Mouse (Mus musculus) G1E (cell line): ENCODE data around the gene Ubap2l. TPM values are rescaled to one million over a fixed set of nuclear protein-coding genes. Genes with fewer than 3 reads are reported as not detected.

ENCODE experiments used
- ATAC-seq: 2 replicates; pipeline ENCODE4 v1.8.0; 2016; ENCODE audit warnings: mild to moderate bottlenecking; ENCODE audit not compliant: insufficient number of reproducible peaks, poor library complexity, low FRiP score, severe bottlenecking; ENCODE audit errors: extremely low read depth
- DNase-seq: peaks from one replicate; pipeline ENCODE4 v3.0.0; 2012; ENCODE audit warnings: low spot score
- H3K27me3 ChIP-seq: 2 replicates; pipeline ENCODE4 v1.6.1; 2012; ENCODE audit warnings: mild to moderate bottlenecking, low read length, inconsistent platforms; ENCODE audit not compliant: insufficient read depth
- H3K36me3 ChIP-seq: replicated peaks from 2 replicates; pipeline ENCODE3; 2012; ENCODE audit warnings: mild to moderate bottlenecking, inconsistent platforms
- H3K4me1 ChIP-seq: 2 replicates; pipeline ENCODE4 v1.6.1; 2012; ENCODE audit warnings: low read depth, low read length, inconsistent platforms, mixed read lengths; ENCODE audit not compliant: insufficient read depth
- H3K4me3 ChIP-seq: 2 replicates; pipeline ENCODE4 v1.5.1; 2012; ENCODE audit warnings: low read depth, mild to moderate bottlenecking, inconsistent platforms, low read length, moderate library complexity, mixed read lengths
- H3K9me3 ChIP-seq: replicated peaks from 2 replicates; pipeline ENCODE4 v1.6.1; 2012; ENCODE audit warnings: inconsistent platforms
- CTCF ChIP-seq: IDR thresholded peaks from 2 replicates; pipeline ENCODE4 v1.5.1; 2012; ENCODE audit warnings: low read depth, low read length, inconsistent platforms, mixed read lengths
- GATA1 ChIP-seq: IDR thresholded peaks from 2 replicates; pipeline ENCODE4 v1.6.1; 2012; ENCODE audit warnings: borderline replicate concordance, low read length, inconsistent platforms, mixed read lengths
- GATA2 ChIP-seq: IDR thresholded peaks from 2 replicates; pipeline ENCODE4 v1.6.1; 2012; ENCODE audit warnings: low read depth, low read length, inconsistent platforms, borderline replicate concordance
- POLR2AphosphoS5 ChIP-seq: IDR thresholded peaks from 2 replicates; pipeline ENCODE4 v1.6.1; 2012; ENCODE audit warnings: low read depth, low read length, inconsistent platforms; ENCODE audit not compliant: insufficient replicate concordance
- TAL1 ChIP-seq: conservative IDR thresholded peaks from 2 replicates; pipeline ENCODE4 v1.6.1; 2012; ENCODE audit warnings: low read depth, low read length, inconsistent platforms, mixed read lengths
- polyA plus RNA-seq: library from polyadenylated mRNA; stranded (reverse); fragments of >175 nt; gene quantifications from 2 replicates; pipeline ENCODE4 v1.2.3, GENCODE M21; 2012
- total RNA-seq, 2 experiments: library from RNA; stranded (forward) in 1 of 2; stranded (reverse) in 1 of 2; fragments of 200-1000 nt in 1 of 2; fragments of >200 nt in 1 of 2; fragmentation: Nextera tagmentation in 1 of 2; gene quantifications; 2 replicates each; pipeline ENCODE4 v1.2.3; 2014 to 2017

Gene Ubap2l
- total and polyA plus RNA-seq, 3 experiments: 145 to 353 (median 193) TPM

- peak; percentile 64 for DNase-seq
- Histone ChIP-seq H3K4me1 (peaks cover 76% of the 10 kb centered on the region), H3K27me3 (peaks cover 2% of the 10 kb centered on the region; the same call in 1 of the 2 replicates), H3K36me3 (peaks cover 43% of the 10 kb centered on the region), H3K9me3 (no peaks in the 10 kb centered on the region), H3K4me3 (peak overlapping the region; percentile 58)
- TF ChIP-seq GATA2 (no peak), GATA1 (no peak), CTCF (no peak), POLR2AphosphoS5 (no peak), TAL1 (no peak)
- ATAC-seq: peak; percentile 31; the same call in 1 of the 2 replicates
Observed at GRCm38 (mm10) chr3:90081365-90082240, 29.2 kb upstream of the Ubap2l start.

- TF ChIP-seq POLR2AphosphoS5: no peak
- TF ChIP-seq GATA1: no peak
- TF ChIP-seq TAL1: no peak
- TF ChIP-seq CTCF: no peak
- TF ChIP-seq GATA2: no peak
- no peak for ATAC-seq
- Histone ChIP-seq H3K4me1 (peaks cover 65% of the 10 kb centered on the region), H3K36me3 (peaks cover 32% of the 10 kb centered on the region), H3K4me3 (peak overlapping the region; percentile 93), H3K9me3 (no peaks in the 10 kb centered on the region), H3K27me3 (peaks cover 2% of the 10 kb centered on the region; the same call in 1 of the 2 replicates)
- DNase-seq: no peak
Observed at GRCm38 (mm10) chr3:90080498-90080863, 28.1 kb upstream of the Ubap2l start.

- peaks cover 60% of the 10 kb centered on the region for H3K4me1 ChIP-seq
- H3K9me3 ChIP-seq: no peaks in the 10 kb centered on the region
- H3K4me3 ChIP-seq: peak overlapping the region; percentile 93
- H3K27me3 ChIP-seq: peaks cover 2% of the 10 kb centered on the region; the same call in 1 of the 2 replicates
- peak; percentile 51 for ATAC-seq
- TF ChIP-seq CTCF: no peak
- TF ChIP-seq TAL1: no peak
- TF ChIP-seq GATA1: no peak
- no peak for TF ChIP-seq POLR2AphosphoS5
- peaks cover 27% of the 10 kb centered on the region for H3K36me3 ChIP-seq
- peak; percentile 76 for DNase-seq
Observed at GRCm38 (mm10) chr3:90079763-90080497, 27.5 kb upstream of the Ubap2l start.

- TF ChIP-seq GATA1 (no peak), TAL1 (no peak), GATA2 (no peak), CTCF (no peak), POLR2AphosphoS5 (no peak)
- peak overlapping the region; percentile 93 for H3K4me3 ChIP-seq
- peaks cover 53% of the 10 kb centered on the region for H3K4me1 ChIP-seq
- DNase-seq: peak; percentile 87
- H3K9me3 ChIP-seq: no peaks in the 10 kb centered on the region
- peaks cover 20% of the 10 kb centered on the region for H3K36me3 ChIP-seq
- H3K27me3 ChIP-seq: peaks cover 2% of the 10 kb centered on the region; the same call in 1 of the 2 replicates
- ATAC-seq: peak; percentile 83
Observed at GRCm38 (mm10) chr3:90079133-90079762, 26.8 kb upstream of the Ubap2l start.

- Histone ChIP-seq H3K36me3 (peaks cover 10% of the 10 kb centered on the region), H3K27me3 (peaks cover 9% of the 10 kb centered on the region), H3K4me1 (peaks cover 42% of the 10 kb centered on the region), H3K4me3 (no peak overlapping the region), H3K9me3 (no peaks in the 10 kb centered on the region)
- DNase-seq: no peak
- TF ChIP-seq POLR2AphosphoS5 (no peak), GATA1 (no peak), GATA2 (no peak), TAL1 (no peak), CTCF (no peak)
- no peak for ATAC-seq
Observed at GRCm38 (mm10) chr3:90078224-90078623, 25.8 kb upstream of the Ubap2l start.
